Mouse (Mus musculus) small intestine, adult 10 weeks (tissue): ENCODE measurements around the gene Pomp. TPM values are rescaled to one million over a fixed set of nuclear protein-coding genes. Genes with fewer than 3 reads are reported as not detected.

ENCODE experiments used
- polyA plus RNA-seq: library from polyadenylated mRNA; stranded (reverse); fragments of 350-450 nt; fragmentation: Illumina TruSeq; extraction: RNeasy Lipid Tissue Mini Kit (QIAGEN cat#74804); gene quantifications from one replicate; pipeline ENCODE4 v1.2.3, GENCODE M21; 2014; ENCODE audit warnings: low replicate concordance

Gene Pomp
- polyA plus RNA-seq, result 79.6 TPM

DNA sequence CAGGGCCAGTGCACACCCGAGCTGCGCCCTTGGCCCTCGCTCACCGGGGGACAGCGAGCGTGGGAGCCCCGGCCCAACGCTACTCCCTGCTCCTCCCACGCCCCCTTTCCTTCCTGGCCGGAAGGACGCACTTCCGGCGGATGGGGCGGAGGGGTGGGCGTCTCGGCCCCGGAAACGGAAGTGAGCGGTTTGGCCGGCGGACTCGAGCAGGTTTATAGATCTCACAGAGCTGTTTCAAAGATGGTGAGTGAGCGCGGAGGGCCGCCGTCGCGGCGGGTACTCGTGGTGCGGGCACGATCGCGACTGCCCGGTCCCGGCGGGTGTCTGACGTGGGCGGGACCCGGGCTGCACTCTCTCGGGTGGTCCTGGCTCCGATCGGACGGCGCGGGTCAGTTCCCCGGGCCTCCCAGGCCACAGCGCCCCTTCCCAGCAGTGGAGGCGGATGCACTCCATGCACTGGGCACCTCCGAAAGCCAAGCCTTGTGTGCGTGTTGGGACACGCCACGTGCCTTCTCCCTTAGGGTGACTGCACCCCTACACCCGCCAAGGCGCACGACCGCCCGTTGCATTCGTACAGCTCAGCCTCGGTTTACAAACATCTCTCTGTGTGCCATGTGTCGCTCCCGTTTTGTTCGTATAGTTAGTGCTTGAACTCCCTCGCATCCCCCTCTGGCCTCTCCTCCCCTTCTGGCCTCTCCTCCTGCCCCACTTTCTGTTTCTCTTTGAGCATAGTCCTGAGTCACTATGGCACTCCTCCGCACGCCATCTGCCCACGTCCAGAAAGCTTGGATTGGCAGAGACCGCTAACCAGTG, at the start of gene Pomp:
Gene Pomp, plus strand, starts transcription at position 13 of the 813 bp plus-strand sequence.

DNA sequence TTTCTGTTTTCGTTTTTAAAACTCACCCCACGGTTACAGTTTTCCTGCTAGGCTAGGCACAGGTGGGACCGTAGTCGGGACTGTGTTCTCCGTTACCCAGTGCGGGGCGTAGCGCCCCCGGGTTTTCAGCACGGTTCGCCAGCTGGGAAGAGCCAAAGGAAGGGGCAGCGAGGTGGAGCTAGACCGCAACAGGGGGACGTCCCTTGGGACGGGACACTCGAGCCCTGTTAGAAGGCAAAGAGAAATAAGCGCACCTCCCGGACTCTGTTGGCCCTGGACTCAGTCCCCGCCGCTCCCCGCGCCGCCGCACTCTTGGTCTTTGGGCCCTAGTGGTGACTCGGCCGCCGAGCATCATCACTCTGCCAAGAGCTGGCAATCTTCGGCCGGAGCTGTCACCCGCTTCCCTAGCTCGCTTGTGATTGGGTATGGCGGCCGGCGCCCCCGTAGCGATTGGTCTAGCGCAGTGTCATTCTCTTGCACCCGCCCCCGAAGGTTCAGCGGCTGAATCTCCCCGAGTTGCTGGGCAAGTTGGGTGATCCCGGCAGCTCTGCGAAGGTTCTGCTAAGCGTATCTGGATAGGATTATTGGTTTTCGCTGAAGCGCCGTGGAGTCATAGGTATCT, 34.3 kb downstream of the Pomp start, which contains the start of gene Slc46a3:
Gene Slc46a3, minus strand, starts transcription at position 361 of the 622 bp plus-strand sequence.

Other genes with a start within 250 kb of the Pomp start
- gene Flt1, start 134.4 kb upstream of the Pomp start, polyA plus RNA-seq, result 12.0 TPM
- gene Slc46a3, start 34.4 kb downstream of the Pomp start, polyA plus RNA-seq, result 50.4 TPM
- 1.5 TPM for gene Mtus2, start 96.9 kb downstream of the Pomp start, polyA plus RNA-seq